ENCODE assay signal across 9 mouse cellular contexts in genomic region chr7:75613240-75613639, GRCm38 (mm10).
A peak's percentile ranks its signal among the peaks of the same experiment; 100 is the strongest.
DNase-seq lines count a peak whose midpoint lies in the region; ATAC-seq lines count a peak whose summit lies in the region.
"Had no signal": no experiment of that assay in that cellular context is flagged by ENCODE, and none has a peak within 500 bp of the region (broad histone marks: within the 10 kb centered on the region; RNA-seq: fewer than 3 reads in every experiment).

No protein-coding gene starts in this region.

- no peak overlapping the region for H3K4me2 ChIP-seq in limb, embryonic 11.5 days (ENCODE audit: low read depth, severe bottlenecking)
- H3K4me2 ChIP-seq in heart, embryonic 12.5 days = peak overlapping the region; percentile 55

- H3K27ac ChIP-seq in limb, embryonic 11.5 days (replicated peaks; ENCODE audit: low read depth, low read length) = no peak overlapping the region
- no peak overlapping the region for H3K27ac ChIP-seq in limb, embryonic 10.5 days
- H3K27ac ChIP-seq in heart, embryonic 12.5 days (ENCODE audit: poor library complexity, severe bottlenecking) = peak overlapping the region; percentile 70

- no peak overlapping the region for H3K9ac ChIP-seq in limb, embryonic 11.5 days (ENCODE audit: low read length)
- peak overlapping the region; percentile 65; the same call in 1 of the 2 replicates for H3K9ac ChIP-seq in heart, embryonic 12.5 days

- WGBS in limb, embryonic 11.5 days = 70% methylated on average over 5 of the region's 5 CpGs
- WGBS in limb, embryonic 10.5 days = 60% methylated on average over 5 of the region's 5 CpGs
- WGBS in heart, embryonic 12.5 days = 34% methylated on average over 5 of the region's 5 CpGs

- H3K9me3 ChIP-seq in limb, embryonic 11.5 days (ENCODE audit: control insufficient read depth, low read length) = no peaks in the 10 kb centered on the region
- H3K9me3 ChIP-seq in limb, embryonic 10.5 days (replicated peaks) = no peaks in the 10 kb centered on the region
- no peaks in the 10 kb centered on the region for H3K9me3 ChIP-seq in heart, embryonic 12.5 days (replicated peaks)

- H3K27me3 ChIP-seq in limb, embryonic 11.5 days (ENCODE audit: control insufficient read depth, insufficient read depth, low read length) = no peaks in the 10 kb centered on the region
- no peaks in the 10 kb centered on the region for H3K27me3 ChIP-seq in limb, embryonic 10.5 days (ENCODE audit: low read depth, poor library complexity, severe bottlenecking)
- no peaks in the 10 kb centered on the region for H3K27me3 ChIP-seq in heart, embryonic 12.5 days (replicated peaks)

- DNase-seq in limb, embryonic 11.5 days (ENCODE audit: low spot score) = peak; percentile 12
- DNase-seq in limb, embryonic 10.5 days (ENCODE audit: low spot score) = no peak
- peak; percentile 41 for DNase-seq in T-cell, adult 2 months (ENCODE audit: low spot score)
- DNase-seq in naive thymus-derived CD4-positive, alpha-beta T cell, adult 2 months (ENCODE audit: low read depth) = peak; percentile 65
- DNase-seq in thymus, postnatal 25 days = no peak
- no peak for DNase-seq in adipocyte (ENCODE audit: low spot score)
- DNase-seq: right cerebral cortex, adult 18-20 months had no signal

- no peaks in the 10 kb centered on the region for H3K4me1 ChIP-seq in limb, embryonic 11.5 days (ENCODE audit: control insufficient read depth, insufficient read depth, low read length)
- no peaks in the 10 kb centered on the region for H3K4me1 ChIP-seq in limb, embryonic 10.5 days
- peaks cover 53% of the 10 kb centered on the region for H3K4me1 ChIP-seq in heart, embryonic 12.5 days (replicated peaks)

- no peaks in the 10 kb centered on the region; the same call in 1 of the 2 replicates for H3K36me3 ChIP-seq in limb, embryonic 11.5 days (ENCODE audit: control insufficient read depth, insufficient read depth, low read length)
- peaks cover 49% of the 10 kb centered on the region for H3K36me3 ChIP-seq in limb, embryonic 10.5 days
- peaks cover 52% of the 10 kb centered on the region for H3K36me3 ChIP-seq in heart, embryonic 12.5 days

- no peak for ATAC-seq in limb, embryonic 11.5 days (ENCODE audit: insufficient number of reproducible peaks, low FRiP score, low TSS enrichment, low read depth)
- ATAC-seq in heart, embryonic 12.5 days (ENCODE audit: insufficient number of reproducible peaks, low FRiP score) = no peak
- ATAC-seq: hindbrain, embryonic 16.5 days had no signal

- no peak overlapping the region for H3K4me3 ChIP-seq in limb, embryonic 11.5 days (ENCODE audit: low read depth, low read length)
- no peak overlapping the region for H3K4me3 ChIP-seq in limb, embryonic 10.5 days
- H3K4me3 ChIP-seq in heart, embryonic 12.5 days = peak overlapping the region; percentile 46

Comparison
In these comparisons a context has a peak if more than half of its experiments do, and no peak if none do; other contexts are left out.
1. DNase-seq: peak in limb, embryonic 11.5 days (single experiment), T-cell, adult 2 months (single experiment) and naive thymus-derived CD4-positive, alpha-beta T cell, adult 2 months (single experiment); none in limb, embryonic 10.5 days (single experiment), thymus, postnatal 25 days (single experiment) and adipocyte (single experiment).